Mouse (Mus musculus): Measurements from ENCODE around the gene Olfr571. TPM values are rescaled to one million over a fixed set of nuclear protein-coding genes. Genes with fewer than 3 reads are reported as not detected.

Olfr571 gene
- polyA plus RNA-seq (2014; fragmentation: Illumina TruSeq; extraction: RNeasy Lipid Tissue Mini Kit (QIAGEN cat#74804); ENCODE audit: low read depth, low replicate concordance) = not detected

DNA sequence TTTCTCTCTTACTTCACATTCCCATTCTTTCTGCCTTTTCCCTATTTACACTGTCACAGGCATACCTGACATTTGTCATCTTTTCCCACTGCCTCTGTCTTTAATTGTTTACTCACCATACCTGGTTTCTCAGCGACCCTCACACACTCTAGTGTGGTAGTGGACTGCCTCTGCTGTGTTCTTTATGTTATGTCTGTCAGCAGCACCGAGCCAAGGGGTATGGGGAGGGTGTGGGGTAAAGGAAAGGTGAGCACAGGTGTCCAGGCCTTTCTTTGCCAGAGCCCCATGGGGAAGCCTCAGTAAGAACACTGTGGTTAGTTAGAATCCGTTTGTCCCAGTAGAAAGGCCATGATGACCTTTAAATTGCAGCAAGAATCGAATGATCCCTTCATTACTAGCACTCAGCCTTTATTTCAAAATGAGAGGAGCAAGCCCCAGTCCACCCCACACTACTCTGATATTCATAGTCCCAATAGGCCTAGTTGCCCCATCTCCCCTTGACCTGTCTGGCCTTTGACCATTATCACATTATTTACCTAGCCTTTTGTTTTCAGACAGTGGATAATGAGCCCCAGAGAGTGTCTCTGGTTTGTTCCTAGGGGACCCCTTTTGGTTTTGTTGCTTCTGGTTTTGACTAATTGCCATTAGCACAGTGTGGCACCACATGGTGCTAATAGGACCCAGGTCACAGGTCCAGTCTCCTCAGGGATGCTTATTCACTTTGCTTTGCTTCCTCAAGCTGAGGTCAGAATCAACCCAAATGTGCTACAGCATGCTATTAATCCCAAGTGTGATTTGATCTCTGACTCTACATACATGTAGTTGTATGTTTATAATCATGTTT lies at the start of gene Olfr571:
Gene Olfr571, minus strand, starts transcription at position 505 of the 844 bp plus-strand sequence.

GRCm38 (mm10) chr7:102962360-102962759 lies 45.0 kb upstream of the Olfr571 start, which contains the start of gene Olfr576:
TSS of gene Olfr576 (plus strand) at chr7:102962660.

DNA sequence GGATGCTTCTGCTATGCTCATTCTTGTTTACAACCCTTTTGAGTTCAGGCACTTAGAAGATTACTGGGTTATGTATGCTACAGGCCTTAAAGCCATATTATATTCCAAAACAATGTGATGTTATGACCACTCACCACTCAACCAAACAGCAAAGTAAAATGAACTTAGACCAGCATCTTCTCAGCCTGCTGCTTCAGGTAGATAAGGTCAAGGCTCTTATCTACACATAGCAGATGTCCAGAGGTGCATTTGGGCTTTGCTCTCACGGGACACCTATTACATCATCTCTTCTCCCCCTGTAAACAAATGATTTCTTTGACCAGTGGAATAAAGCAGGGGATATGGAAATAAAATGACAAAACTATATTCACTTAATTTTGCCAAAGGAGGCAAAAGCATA lies 41.3 kb upstream of the Olfr571 start, which contains the start of gene Olfr575:
Gene Olfr575, minus strand, starts transcription at position 183 of the 400 bp plus-strand sequence.

DNA sequence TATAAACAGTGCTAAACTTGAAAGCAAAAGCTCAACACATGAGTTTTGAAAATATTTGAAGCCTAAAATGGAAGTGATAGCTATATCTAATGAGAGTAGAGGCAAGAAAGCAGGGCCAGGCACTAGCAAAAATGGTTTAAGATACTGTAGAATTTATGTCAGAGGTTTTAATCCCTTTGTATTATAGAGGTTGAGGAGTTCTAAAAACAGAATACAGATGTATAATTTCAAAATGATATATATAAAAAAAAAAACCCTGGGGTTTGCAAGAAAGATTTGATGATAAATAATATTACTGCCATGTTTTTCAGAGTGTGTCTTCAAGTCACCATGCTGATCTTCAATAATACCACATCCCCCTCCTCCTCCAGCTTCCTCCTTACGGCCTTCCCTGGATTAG lies 30.8 kb upstream of the Olfr571 start, which contains the start of gene Olfr574:
Gene Olfr574, plus strand, starts transcription at position 301 of the 400 bp plus-strand sequence.

DNA sequence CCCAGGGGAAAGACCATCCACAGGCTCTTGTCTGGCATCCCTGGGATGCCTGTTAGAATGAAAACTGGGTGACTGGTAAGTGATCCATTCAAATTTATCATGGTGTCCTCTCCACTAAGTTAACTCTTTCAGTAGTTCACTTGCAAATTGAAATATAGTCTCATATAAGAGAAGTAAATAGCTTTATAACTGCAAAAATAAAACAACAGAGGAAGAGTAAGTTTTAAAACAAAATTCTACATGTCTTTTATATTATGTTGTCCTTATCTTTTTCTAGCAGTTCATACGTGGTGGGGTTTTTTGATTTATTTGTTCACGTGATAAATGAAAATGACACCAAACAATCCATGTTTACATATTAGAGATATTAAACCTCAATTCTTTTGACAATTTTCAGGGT lies 25.1 kb upstream of the Olfr571 start, which contains the start of gene Olfr573-ps1:
Gene Olfr573-ps1, minus strand, starts transcription at position 101 of the 400 bp plus-strand sequence.

DNA sequence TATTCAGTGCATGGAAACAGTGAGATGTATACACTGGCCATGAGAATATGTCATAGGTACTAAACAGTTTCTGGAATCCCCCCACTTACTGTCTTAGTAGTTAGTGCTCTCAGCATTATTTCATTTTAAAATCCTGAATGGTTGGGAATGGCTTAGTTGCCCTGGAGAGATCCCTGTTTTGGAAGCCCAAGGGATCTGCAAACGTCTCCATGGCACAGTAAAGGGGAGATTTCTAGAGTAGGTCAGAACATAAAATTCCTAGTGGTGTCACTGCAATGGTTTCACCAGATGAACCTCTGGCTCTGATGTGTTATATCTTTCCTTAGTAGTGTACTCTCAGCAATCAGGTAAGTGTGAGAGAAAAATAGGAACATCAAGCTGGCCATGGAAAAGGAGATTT lies 6.8 kb upstream of the Olfr571 start, which contains the start of gene Olfr572:
Gene Olfr572, plus strand, starts transcription at position 301 of the 400 bp plus-strand sequence.

DNA sequence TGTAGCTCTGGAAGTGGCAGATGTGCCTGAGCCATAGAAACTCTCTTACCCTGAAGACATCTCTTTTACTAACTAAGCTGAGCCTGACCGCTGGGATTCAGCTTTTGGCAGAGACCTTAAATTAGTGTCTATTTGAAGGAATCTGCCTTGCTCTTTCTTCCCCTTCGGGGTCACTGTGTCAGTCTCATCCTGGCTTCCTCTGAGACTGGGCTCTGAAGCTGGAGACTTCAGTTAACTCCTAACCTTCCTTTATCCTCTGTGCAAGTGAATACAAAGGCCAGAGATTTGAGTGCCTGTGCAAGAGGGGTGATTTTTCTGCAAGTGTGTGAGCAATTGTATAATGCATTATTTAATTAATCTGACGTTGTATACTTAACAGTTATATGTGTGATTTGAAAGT lies 26.6 kb downstream of the Olfr571 start, which contains the start of gene Olfr569:
Gene Olfr569, minus strand, starts transcription at position 101 of the 400 bp plus-strand sequence.

GRCm38 (mm10) chr7:102876822-102877221 lies 40.5 kb downstream of the Olfr571 start, which contains the start of gene Olfr568:
TSS of gene Olfr568 (plus strand) at chr7:102877122.

GRCm38 (mm10) chr7:102858665-102859064 lies 58.7 kb downstream of the Olfr571 start, which contains the start of gene Olfr566:
TSS of gene Olfr566 (minus strand) at chr7:102858765.

Other genes starting within 250 kb of the Olfr571 start
- gene Trim68, start 230.2 kb downstream of the Olfr571 start, polyA plus RNA-seq (2014; fragmentation: Illumina TruSeq; extraction: RNeasy Lipid Tissue Mini Kit (QIAGEN cat#74804); ENCODE audit: low read depth, low replicate concordance) = 2.0 TPM
- gene Olfr557, start 221.6 kb downstream of the Olfr571 start, polyA plus RNA-seq (2014; fragmentation: Illumina TruSeq; extraction: RNeasy Lipid Tissue Mini Kit (QIAGEN cat#74804); ENCODE audit: low read depth, low replicate concordance) = not detected
- gene Olfr558, start 215.3 kb downstream of the Olfr571 start, polyA plus RNA-seq (2014; fragmentation: Illumina TruSeq; extraction: RNeasy Lipid Tissue Mini Kit (QIAGEN cat#74804); ENCODE audit: low read depth, low replicate concordance) = not detected
- not detected for gene Olfr33, start 198.5 kb downstream of the Olfr571 start, polyA plus RNA-seq (2014; fragmentation: Illumina TruSeq; extraction: RNeasy Lipid Tissue Mini Kit (QIAGEN cat#74804); ENCODE audit: low read depth, low replicate concordance)
- not detected for gene Olfr559, start 190.0 kb downstream of the Olfr571 start, polyA plus RNA-seq (2014; fragmentation: Illumina TruSeq; extraction: RNeasy Lipid Tissue Mini Kit (QIAGEN cat#74804); ENCODE audit: low read depth, low replicate concordance)
- not detected for gene Olfr560, start 158.2 kb downstream of the Olfr571 start, polyA plus RNA-seq (2014; fragmentation: Illumina TruSeq; extraction: RNeasy Lipid Tissue Mini Kit (QIAGEN cat#74804); ENCODE audit: low read depth, low replicate concordance)
- gene Olfr78, start 158.1 kb downstream of the Olfr571 start, polyA plus RNA-seq (2014; fragmentation: Illumina TruSeq; extraction: RNeasy Lipid Tissue Mini Kit (QIAGEN cat#74804); ENCODE audit: low read depth, low replicate concordance) = not detected
- gene Olfr561, start 146.3 kb downstream of the Olfr571 start, polyA plus RNA-seq (2014; fragmentation: Illumina TruSeq; extraction: RNeasy Lipid Tissue Mini Kit (QIAGEN cat#74804); ENCODE audit: low read depth, low replicate concordance) = not detected
- not detected for gene Olfr564, start 114.1 kb downstream of the Olfr571 start, polyA plus RNA-seq (2014; fragmentation: Illumina TruSeq; extraction: RNeasy Lipid Tissue Mini Kit (QIAGEN cat#74804); ENCODE audit: low read depth, low replicate concordance)
- not detected for gene Olfr566, start 58.8 kb downstream of the Olfr571 start, polyA plus RNA-seq (2014; fragmentation: Illumina TruSeq; extraction: RNeasy Lipid Tissue Mini Kit (QIAGEN cat#74804); ENCODE audit: low read depth, low replicate concordance)
- gene Olfr568, start 40.4 kb downstream of the Olfr571 start, polyA plus RNA-seq (2014; fragmentation: Illumina TruSeq; extraction: RNeasy Lipid Tissue Mini Kit (QIAGEN cat#74804); ENCODE audit: low read depth, low replicate concordance) = not detected
- not detected for gene Olfr569, start 26.7 kb downstream of the Olfr571 start, polyA plus RNA-seq (2014; fragmentation: Illumina TruSeq; extraction: RNeasy Lipid Tissue Mini Kit (QIAGEN cat#74804); ENCODE audit: low read depth, low replicate concordance)
- not detected for gene Olfr570, start 23.0 kb downstream of the Olfr571 start, polyA plus RNA-seq (2014; fragmentation: Illumina TruSeq; extraction: RNeasy Lipid Tissue Mini Kit (QIAGEN cat#74804); ENCODE audit: low read depth, low replicate concordance)
- gene Olfr572, start 6.9 kb upstream of the Olfr571 start, polyA plus RNA-seq (2014; fragmentation: Illumina TruSeq; extraction: RNeasy Lipid Tissue Mini Kit (QIAGEN cat#74804); ENCODE audit: low read depth, low replicate concordance) = not detected
- gene Olfr573-ps1, start 25.0 kb upstream of the Olfr571 start, polyA plus RNA-seq (2014; fragmentation: Illumina TruSeq; extraction: RNeasy Lipid Tissue Mini Kit (QIAGEN cat#74804); ENCODE audit: low read depth, low replicate concordance) = not detected
- gene Olfr574, start 30.9 kb upstream of the Olfr571 start, polyA plus RNA-seq (2014; fragmentation: Illumina TruSeq; extraction: RNeasy Lipid Tissue Mini Kit (QIAGEN cat#74804); ENCODE audit: low read depth, low replicate concordance) = not detected
- gene Olfr575, start 41.2 kb upstream of the Olfr571 start, polyA plus RNA-seq (2014; fragmentation: Illumina TruSeq; extraction: RNeasy Lipid Tissue Mini Kit (QIAGEN cat#74804); ENCODE audit: low read depth, low replicate concordance) = not detected
- gene Olfr576, start 45.1 kb upstream of the Olfr571 start, polyA plus RNA-seq (2014; fragmentation: Illumina TruSeq; extraction: RNeasy Lipid Tissue Mini Kit (QIAGEN cat#74804); ENCODE audit: low read depth, low replicate concordance) = not detected
- not detected for gene Olfr577, start 58.4 kb upstream of the Olfr571 start, polyA plus RNA-seq (2014; fragmentation: Illumina TruSeq; extraction: RNeasy Lipid Tissue Mini Kit (QIAGEN cat#74804); ENCODE audit: low read depth, low replicate concordance)
- gene Olfr578, start 71.8 kb upstream of the Olfr571 start, polyA plus RNA-seq (2014; fragmentation: Illumina TruSeq; extraction: RNeasy Lipid Tissue Mini Kit (QIAGEN cat#74804); ENCODE audit: low read depth, low replicate concordance) = not detected
- not detected for gene Olfr582, start 120.5 kb upstream of the Olfr571 start, polyA plus RNA-seq (2014; fragmentation: Illumina TruSeq; extraction: RNeasy Lipid Tissue Mini Kit (QIAGEN cat#74804); ENCODE audit: low read depth, low replicate concordance)
- not detected for gene Olfr583, start 133.8 kb upstream of the Olfr571 start, polyA plus RNA-seq (2014; fragmentation: Illumina TruSeq; extraction: RNeasy Lipid Tissue Mini Kit (QIAGEN cat#74804); ENCODE audit: low read depth, low replicate concordance)
- not detected for gene Olfr584, start 164.3 kb upstream of the Olfr571 start, polyA plus RNA-seq (2014; fragmentation: Illumina TruSeq; extraction: RNeasy Lipid Tissue Mini Kit (QIAGEN cat#74804); ENCODE audit: low read depth, low replicate concordance)
- gene Olfr585, start 180.2 kb upstream of the Olfr571 start, polyA plus RNA-seq (2014; fragmentation: Illumina TruSeq; extraction: RNeasy Lipid Tissue Mini Kit (QIAGEN cat#74804); ENCODE audit: low read depth, low replicate concordance) = not detected
- gene Olfr586, start 208.1 kb upstream of the Olfr571 start, polyA plus RNA-seq (2014; fragmentation: Illumina TruSeq; extraction: RNeasy Lipid Tissue Mini Kit (QIAGEN cat#74804); ENCODE audit: low read depth, low replicate concordance) = not detected
- not detected for gene Olfr588-ps1, start 223.3 kb upstream of the Olfr571 start, polyA plus RNA-seq (2014; fragmentation: Illumina TruSeq; extraction: RNeasy Lipid Tissue Mini Kit (QIAGEN cat#74804); ENCODE audit: low read depth, low replicate concordance)
- gene Olfr589, start 238.8 kb upstream of the Olfr571 start, polyA plus RNA-seq (2014; fragmentation: Illumina TruSeq; extraction: RNeasy Lipid Tissue Mini Kit (QIAGEN cat#74804); ENCODE audit: low read depth, low replicate concordance) = not detected

Measured in liver, adult 10 weeks (tissue).